Mouse (Mus musculus) layer of hippocampus, adult 8-10 months (tissue): ENCODE measurements around the gene Pop5. TPM values are rescaled to one million over a fixed set of nuclear protein-coding genes. Genes with fewer than 3 reads are reported as not detected.

Source experiments
- DNase-seq, 2 experiments: peaks; one replicate each; pipeline ENCODE4 v3.0.0; 2022; ENCODE audit warnings: low spot score in 2 of 2
- total RNA-seq, 4 experiments: library from RNA; stranded (reverse); gene quantifications; 2 replicates each; pipeline ENCODE4 v1.2.4; 2022

Pop5 gene
- 100 to 1,000 TPM in 2 of 4 experiments, 10 to 100 TPM in 2; 89.0 to 104 (median 99.1) TPM for total RNA-seq

- DNase-seq: peak; percentile 76 to 91
Observed at GRCm38 (mm10) chr5:115235786-115236263, at the start of gene Pop5. Gene Pop5, plus strand, starts transcription at chr5:115235836.

GRCm38 (mm10) chr5:115186371-115187073 is 49.1 kb upstream of the Pop5 start:
- no peak for DNase-seq

GRCm38 (mm10) chr5:115187188-115188131 is 48.2 kb upstream of the Pop5 start:
- peak; percentile 87 to 95 for DNase-seq

GRCm38 (mm10) chr5:115188824-115189223 is 46.8 kb upstream of the Pop5 start:
- DNase-seq: no peak

- no peak for DNase-seq
Observed at GRCm38 (mm10) chr5:115190081-115190480, 45.6 kb upstream of the Pop5 start.

DNA sequence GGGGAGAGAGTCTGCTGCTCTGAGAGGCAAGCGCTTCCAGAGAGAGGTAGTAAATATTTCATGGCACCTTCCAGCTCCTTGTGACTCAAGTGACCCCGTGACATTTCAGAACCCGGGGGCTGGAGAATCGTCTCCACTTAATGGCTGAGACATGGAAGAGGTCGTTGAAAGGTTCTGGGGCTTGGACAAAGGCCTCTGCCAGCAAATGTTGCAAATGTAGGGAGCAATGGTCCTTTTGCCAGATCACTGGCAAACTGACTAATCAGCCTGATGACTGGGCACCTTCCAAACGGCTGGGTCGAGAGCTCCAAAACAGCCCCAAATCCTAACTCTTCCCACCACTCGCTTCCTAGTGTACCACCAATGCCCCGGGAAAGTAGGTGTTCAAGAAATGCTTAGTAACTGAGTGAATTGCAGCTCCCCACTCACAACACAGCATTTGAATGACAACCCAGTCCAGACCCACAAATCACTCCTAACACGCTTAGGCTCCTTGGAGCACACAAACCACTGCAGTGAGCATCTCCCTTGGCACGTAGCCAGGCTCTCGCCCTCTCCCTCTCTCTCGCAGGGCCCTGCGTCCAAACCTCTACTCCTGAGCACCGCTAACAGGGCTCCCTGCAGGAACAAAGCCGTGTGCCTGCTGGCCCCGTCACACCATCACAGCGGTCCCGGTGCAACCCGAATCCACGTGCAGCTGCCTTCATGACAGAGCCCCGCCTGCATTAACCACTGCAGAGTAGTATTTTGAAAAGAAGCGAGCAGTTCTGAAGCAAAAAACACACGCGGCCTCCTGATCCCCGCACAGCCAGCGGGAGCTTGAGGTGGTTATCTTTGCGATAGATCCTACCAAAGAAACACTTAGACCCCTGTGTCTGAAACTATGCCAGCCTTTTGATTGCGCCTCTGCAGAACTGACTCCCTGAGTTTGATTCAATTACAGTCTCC is 43.5 kb upstream of the Pop5 start:
- no peak for DNase-seq

DNA sequence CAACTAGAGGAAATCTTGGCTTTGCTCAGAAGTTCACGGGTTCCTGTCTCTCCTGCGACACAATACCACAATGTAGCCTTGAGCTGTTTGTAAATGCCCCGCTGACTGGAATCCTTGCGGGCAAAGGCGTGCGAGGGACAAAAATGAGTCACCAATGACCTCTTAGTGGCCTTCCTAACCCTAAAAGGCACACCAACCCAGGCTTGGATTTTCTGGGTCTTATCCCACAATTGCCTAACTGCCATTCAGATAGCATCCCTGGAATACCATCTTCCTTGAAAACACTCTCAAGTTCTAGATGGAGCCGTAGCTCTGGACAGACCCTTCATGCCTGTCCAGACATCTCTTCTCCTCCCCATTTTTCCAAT is 42.8 kb upstream of the Pop5 start:
- no peak for DNase-seq

GRCm38 (mm10) chr5:115193226-115193625 is 42.4 kb upstream of the Pop5 start:
- no peak for DNase-seq

GRCm38 (mm10) chr5:115193669-115194625 is 41.7 kb upstream of the Pop5 start, which contains the start of gene Cabp1:
Gene Cabp1, minus strand, starts transcription at chr5:115194381.
- DNase-seq: peak in 1 of 2 experiments; percentile 45

- no peak for DNase-seq
Observed at GRCm38 (mm10) chr5:115194626-115195221, 40.9 kb upstream of the Pop5 start.

- DNase-seq: no peak
Observed at GRCm38 (mm10) chr5:115203735-115204561, 31.7 kb upstream of the Pop5 start.

DNA sequence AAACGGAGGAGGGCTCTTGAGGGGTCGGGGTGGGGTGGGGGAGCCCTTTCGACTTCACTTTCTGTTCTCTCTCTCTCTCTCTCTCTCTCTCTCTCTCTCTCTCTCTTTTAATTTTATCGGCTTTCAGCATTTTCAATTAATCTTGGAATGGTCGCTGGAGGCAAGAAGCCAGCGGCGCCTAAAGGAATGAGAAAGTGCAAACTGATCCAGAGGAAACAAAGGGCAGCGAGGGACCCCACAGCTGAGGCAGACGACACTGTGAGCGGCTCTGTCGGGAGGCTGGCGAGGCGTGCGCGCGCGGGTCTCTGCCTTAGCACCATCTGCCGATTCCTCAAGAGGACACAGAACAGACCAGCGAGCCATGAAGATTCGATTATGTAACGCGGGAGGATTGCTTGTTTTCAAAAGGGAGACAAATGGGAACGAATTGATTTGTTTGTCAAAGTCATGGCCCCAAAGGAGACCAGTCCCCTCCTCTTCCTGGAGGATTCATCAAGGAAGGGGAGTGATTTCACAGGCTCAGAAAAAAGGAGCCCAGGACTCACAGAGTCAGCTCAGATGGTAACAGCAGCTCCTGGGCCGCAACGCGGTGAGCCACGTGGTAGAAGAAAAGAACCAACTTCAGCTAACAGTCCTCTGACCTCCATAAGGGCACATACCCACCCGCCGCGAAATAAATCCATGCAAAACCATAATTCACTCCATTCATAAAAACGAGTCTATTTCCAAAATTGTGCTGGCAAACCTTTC is 30.9 kb upstream of the Pop5 start:
- peak; percentile 58 to 77 for DNase-seq

DNA sequence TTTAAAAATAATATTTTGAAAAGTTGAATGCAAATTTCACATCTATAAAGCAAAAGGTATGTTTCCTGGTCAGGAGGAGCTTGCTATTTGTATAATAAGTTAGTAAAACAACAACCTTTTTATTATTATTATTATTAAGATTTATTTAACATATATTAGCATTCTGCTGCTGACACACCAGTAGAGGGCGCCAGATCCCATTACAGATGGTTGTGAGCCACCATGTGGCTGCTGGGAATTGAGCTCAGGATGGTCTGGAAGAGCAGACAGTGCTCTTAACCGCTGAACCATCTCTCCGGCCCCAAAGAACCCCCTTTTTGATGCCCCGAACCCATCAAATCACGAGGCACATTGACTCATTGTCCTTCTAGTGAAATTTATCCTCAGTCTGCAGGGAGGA is 28.4 kb upstream of the Pop5 start:
- DNase-seq: no peak

- DNase-seq: no peak
Observed at GRCm38 (mm10) chr5:115207892-115208291, 27.7 kb upstream of the Pop5 start.

- no peak for DNase-seq
Observed at GRCm38 (mm10) chr5:115208601-115209000, 27.0 kb upstream of the Pop5 start.

GRCm38 (mm10) chr5:115210380-115210779 is 25.3 kb upstream of the Pop5 start:
- no peak for DNase-seq

- peak in 1 of 2 experiments; percentile 55 for DNase-seq
Observed at GRCm38 (mm10) chr5:115212451-115212850, 23.2 kb upstream of the Pop5 start.

GRCm38 (mm10) chr5:115212861-115213260 is 22.8 kb upstream of the Pop5 start:
- DNase-seq: no peak
